Mouse (Mus musculus): ENCODE measurements around the gene Fcho1. TPM values are rescaled to one million over a fixed set of nuclear protein-coding genes. Genes with fewer than 3 reads are reported as not detected.
A peak's percentile ranks its signal among the peaks of the same experiment; 100 is the strongest.

Fcho1 gene
- polyA plus RNA-seq, 1 experiment from 2014 or later = 26.9 TPM

DNA sequence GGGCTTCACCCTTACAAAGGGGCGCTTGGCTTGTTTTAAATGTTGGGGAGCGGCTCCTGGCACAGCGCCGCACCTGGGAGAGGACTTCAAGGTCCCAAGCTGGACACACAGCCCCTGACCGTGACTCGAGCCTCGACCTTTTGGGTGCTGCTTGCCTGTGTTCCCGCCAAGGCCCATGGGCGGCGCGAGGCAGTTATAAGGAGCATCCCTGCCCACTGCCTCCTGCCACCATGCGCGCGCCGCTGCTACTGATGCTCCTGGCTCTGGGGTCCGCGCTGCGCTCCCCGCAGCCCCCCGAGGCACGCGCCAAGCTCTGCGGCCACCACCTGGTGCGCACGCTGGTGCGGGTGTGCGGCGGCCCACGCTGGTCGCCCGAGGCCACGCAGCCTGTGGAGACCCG, 36.5 kb downstream of the Fcho1 start, which contains the start of gene Insl3:
TSS of gene Insl3 (plus strand) at position 187 of the 400 bp plus-strand sequence.
- Histone ChIP-seq H3K9me3 (no peaks in the 10 kb centered on the region), H3K36me3 (no peaks in the 10 kb centered on the region), H3K4me1 (replicated peaks) (peaks cover 49% of the 10 kb centered on the region), H3K27me3 (ENCODE audit: insufficient read depth, poor library complexity, severe bottlenecking) (peaks cover 100% of the 10 kb centered on the region), H3K27ac (no peak within 1 kb of the TSS), H3K4me3 (no peak within 1 kb of the TSS)
- DNase-seq (ENCODE audit: low spot score) = no peak
- WGBS = 7% methylated on average over 33 of the region's 33 CpGs

DNA sequence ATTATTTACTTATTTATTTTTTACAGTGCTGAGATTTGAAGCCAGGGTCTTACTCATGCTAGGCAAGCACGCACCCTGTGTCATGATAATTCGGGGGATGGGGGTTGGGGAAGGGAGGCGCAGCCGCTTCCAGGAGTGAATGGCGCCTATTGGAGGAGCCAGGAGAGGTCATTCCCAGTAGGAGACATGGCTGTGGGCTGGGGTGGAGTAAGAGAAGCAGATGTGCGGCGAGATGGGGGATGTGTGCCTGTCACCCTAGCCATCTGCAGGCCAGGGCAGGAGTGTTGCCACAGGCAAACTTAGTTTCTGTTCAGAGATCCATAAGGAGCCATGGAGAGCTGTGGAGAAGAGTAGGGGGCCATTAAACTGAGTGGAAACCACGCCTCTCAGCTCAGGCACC, 37.9 kb downstream of the Fcho1 start:
- Histone ChIP-seq H3K4me3 (no peak overlapping the region), H3K27me3 (ENCODE audit: insufficient read depth, poor library complexity, severe bottlenecking) (peaks cover 100% of the 10 kb centered on the region), H3K36me3 (no peaks in the 10 kb centered on the region), H3K27ac (no peak overlapping the region), H3K4me1 (replicated peaks) (peaks cover 35% of the 10 kb centered on the region), H3K9me3 (no peaks in the 10 kb centered on the region)
- 2% methylated on average over 8 of the region's 8 CpGs for WGBS
- no peak for DNase-seq (ENCODE audit: low spot score)

DNA sequence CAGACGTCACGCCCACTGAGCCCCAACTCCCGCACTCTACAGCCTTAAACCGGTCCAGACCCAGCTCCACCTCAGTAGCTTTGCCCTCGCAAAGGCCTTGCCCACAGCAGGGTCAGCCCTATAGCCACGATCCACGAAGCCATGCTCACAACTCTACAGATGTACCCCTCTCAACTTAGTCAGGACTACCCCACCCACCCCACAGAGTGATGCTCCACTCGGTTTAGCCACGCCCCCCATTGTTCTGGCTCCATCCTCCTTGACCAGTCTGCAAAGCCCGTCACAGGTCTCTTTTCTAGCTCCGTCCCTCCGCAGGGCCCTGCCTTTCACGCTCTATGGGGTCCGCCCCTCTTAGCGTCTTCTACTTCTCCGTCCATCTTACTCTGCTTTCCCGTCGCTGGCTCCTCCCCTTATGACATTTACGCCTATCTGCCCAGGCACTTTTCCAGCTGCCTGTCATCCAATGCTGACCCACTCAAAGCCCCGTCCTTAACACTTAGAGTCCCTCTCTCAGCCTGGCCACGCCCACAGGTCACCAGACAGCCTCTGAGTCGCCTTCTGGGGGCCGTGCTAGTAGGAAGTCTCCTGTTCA, 39.3 kb downstream of the Fcho1 start:
- Histone ChIP-seq H3K27ac (no peak overlapping the region), H3K9me3 (no peaks in the 10 kb centered on the region), H3K27me3 (ENCODE audit: insufficient read depth, poor library complexity, severe bottlenecking) (peaks cover 100% of the 10 kb centered on the region), H3K4me3 (peak overlapping the region; percentile 39), H3K4me1 (replicated peaks) (peaks cover 38% of the 10 kb centered on the region), H3K36me3 (no peaks in the 10 kb centered on the region)
- under 1% methylated on average over 23 of the region's 23 CpGs for WGBS
- no peak for DNase-seq (ENCODE audit: low spot score)

DNA sequence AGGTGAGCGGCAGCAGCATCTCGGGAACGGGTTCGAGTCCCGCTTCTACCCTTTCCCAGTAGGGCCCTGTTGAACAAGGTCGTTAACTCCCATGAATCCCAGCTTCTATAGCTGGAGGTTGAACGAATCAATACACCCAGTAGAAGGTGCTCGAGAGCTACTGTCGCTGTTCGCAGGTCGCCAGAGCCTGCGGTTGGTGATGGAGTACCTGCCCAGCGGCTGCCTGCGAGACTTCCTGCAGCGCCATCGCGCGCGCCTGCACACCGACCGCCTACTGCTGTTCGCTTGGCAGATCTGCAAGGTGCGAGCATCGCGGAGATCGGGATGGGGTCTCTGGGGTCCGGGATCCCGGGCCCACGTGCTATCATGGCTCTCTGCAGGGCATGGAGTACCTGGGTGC, 39.9 kb downstream of the Fcho1 start:
- no peak for DNase-seq (ENCODE audit: low spot score)
- peaks cover 100% of the 10 kb centered on the region for H3K27me3 ChIP-seq (ENCODE audit: insufficient read depth, poor library complexity, severe bottlenecking)
- H3K4me3 ChIP-seq = peak overlapping the region; percentile 39
- no peaks in the 10 kb centered on the region for H3K9me3 ChIP-seq
- no peaks in the 10 kb centered on the region for H3K36me3 ChIP-seq
- no peak overlapping the region for H3K27ac ChIP-seq
- WGBS = 1% methylated on average over 29 of the region's 29 CpGs
- H3K4me1 ChIP-seq (replicated peaks) = peaks cover 41% of the 10 kb centered on the region

DNA sequence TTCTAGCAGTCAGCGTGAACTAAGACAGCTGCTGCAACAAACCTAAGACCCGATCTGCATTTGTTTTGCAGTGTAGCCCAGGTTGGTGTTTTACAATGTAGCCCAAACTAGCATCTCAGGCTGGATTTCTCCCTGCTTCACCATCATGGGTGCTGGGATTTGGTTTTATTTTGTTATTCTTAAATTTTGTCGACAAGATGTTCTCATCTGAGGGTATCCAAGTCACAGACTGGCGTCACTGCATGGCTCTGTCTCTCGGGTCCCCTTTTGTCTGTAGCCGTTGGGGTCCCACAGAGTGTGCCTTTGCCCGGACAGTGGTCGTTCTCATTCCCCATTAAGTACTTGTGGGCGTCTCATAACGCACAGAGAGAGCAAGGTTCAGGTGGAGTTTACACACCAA, 40.8 kb downstream of the Fcho1 start:
- DNase-seq (ENCODE audit: low spot score) = no peak
- H3K27me3 ChIP-seq (ENCODE audit: insufficient read depth, poor library complexity, severe bottlenecking) = peaks cover 100% of the 10 kb centered on the region
- 13% methylated on average over 10 of the region's 10 CpGs for WGBS
- no peaks in the 10 kb centered on the region for H3K9me3 ChIP-seq
- H3K4me3 ChIP-seq = no peak overlapping the region
- peaks cover 50% of the 10 kb centered on the region for H3K4me1 ChIP-seq (replicated peaks)
- no peaks in the 10 kb centered on the region for H3K36me3 ChIP-seq
- no peak overlapping the region for H3K27ac ChIP-seq

DNA sequence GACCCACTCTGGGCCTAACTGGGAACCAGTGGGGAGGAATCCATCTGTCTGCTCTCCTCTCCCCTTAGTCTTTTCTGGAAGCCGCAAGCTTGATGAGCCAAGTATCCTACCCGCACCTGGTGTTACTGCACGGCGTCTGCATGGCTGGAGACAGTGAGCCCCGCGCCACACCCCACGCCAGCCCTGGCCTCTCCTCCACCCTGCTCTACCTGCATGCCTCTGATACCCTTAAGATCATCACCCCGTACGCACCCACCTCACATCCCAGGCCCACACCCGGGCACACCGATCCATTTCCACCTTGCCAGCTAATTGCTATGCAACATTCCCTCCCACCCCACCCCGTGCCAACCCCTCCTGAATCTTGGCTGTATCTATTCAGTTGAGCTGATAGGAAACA, 42.7 kb downstream of the Fcho1 start:
- 63% methylated on average over 12 of the region's 12 CpGs for WGBS
- no peak overlapping the region for H3K4me3 ChIP-seq
- DNase-seq (ENCODE audit: low spot score) = no peak
- H3K27me3 ChIP-seq (ENCODE audit: insufficient read depth, poor library complexity, severe bottlenecking) = peaks cover 100% of the 10 kb centered on the region
- no peak overlapping the region for H3K27ac ChIP-seq
- peaks cover 51% of the 10 kb centered on the region for H3K4me1 ChIP-seq (replicated peaks)
- H3K9me3 ChIP-seq = no peaks in the 10 kb centered on the region
- H3K36me3 ChIP-seq = no peaks in the 10 kb centered on the region

DNA sequence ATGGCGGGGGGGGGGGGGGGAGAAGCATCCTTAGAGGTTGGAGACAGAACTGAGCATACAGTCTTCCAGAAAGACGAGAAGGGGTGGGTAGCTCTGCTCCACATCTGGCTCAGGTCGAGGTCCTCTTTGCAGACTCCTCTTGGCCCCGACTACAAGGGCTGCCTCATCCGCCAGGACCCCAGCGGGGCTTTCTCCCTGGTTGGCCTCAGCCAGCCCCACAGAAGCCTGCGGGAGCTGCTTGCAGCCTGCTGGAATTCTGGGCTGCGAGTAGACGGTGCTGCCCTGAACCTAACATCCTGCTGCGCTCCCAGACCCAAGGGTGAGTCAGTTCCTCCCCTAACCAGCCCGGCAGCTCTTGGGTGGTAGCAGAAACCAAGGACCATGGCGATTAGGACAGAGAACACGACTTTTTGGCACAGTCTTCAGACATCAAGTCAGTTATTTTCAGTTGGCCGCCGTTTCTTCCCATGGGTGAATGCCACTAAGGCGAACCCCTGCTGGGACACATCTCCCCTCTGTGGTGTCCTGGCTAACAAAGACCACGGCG, 44.1 kb downstream of the Fcho1 start:
- H3K4me3 ChIP-seq = no peak overlapping the region
- H3K4me1 ChIP-seq (replicated peaks) = peaks cover 38% of the 10 kb centered on the region
- peaks cover 100% of the 10 kb centered on the region for H3K27me3 ChIP-seq (ENCODE audit: insufficient read depth, poor library complexity, severe bottlenecking)
- no peaks in the 10 kb centered on the region for H3K9me3 ChIP-seq
- H3K27ac ChIP-seq = no peak overlapping the region
- no peaks in the 10 kb centered on the region for H3K36me3 ChIP-seq
- 3% methylated on average over 18 of the region's 18 CpGs for WGBS
- no peak for DNase-seq (ENCODE audit: low spot score)

DNA sequence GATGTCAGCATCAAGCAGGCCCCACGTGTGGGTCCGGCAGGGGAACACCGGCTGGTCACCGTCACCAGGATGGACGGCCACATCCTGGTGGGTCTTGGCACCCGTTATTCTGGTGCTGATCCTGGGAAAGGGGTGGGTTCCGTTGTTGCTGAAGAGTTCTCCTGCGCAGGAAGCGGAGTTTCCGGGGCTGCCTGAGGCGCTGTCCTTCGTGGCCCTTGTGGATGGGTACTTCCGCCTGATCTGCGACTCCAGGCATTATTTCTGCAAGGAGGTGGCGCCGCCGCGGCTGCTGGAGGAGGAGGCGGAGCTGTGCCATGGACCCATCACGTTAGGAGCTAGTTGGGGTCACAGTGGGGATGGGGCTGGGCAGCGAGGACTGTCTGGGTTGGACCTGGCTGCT, 45.0 kb downstream of the Fcho1 start:
- WGBS = 4% methylated on average over 21 of the region's 21 CpGs

DNA sequence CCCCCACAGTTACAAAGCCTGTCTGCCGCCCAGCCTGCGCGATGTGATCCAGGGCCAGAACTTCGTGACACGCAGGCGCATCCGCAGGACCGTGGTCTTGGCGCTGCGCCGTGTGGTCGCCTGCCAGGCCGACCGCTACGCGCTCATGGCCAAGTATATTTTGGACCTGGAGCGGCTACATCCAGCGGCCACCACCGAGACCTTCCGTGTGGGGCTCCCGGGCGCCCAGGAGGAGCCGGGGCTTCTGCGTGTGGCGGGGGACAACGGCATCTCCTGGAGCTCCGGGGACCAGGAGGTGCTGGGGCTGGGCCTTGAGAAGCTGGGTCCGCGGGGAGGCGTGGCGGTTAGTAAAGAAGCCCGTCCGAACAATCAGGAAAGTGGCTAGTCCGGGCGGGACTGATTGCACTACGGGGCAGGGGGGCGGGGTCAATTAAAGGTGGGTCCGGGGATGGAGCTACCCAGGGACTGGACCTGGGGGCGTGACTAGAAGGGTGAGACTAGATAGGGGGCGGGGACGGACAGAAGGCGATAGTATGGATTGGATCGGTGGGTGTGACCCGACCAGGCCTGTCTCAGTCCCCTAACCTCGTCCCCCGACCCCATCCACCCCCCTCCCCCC, 45.9 kb downstream of the Fcho1 start:
- H3K9me3 ChIP-seq = no peaks in the 10 kb centered on the region
- H3K4me3 ChIP-seq = peak overlapping the region; percentile 38
- H3K27me3 ChIP-seq (ENCODE audit: insufficient read depth, poor library complexity, severe bottlenecking) = peaks cover 100% of the 10 kb centered on the region
- no peaks in the 10 kb centered on the region for H3K36me3 ChIP-seq
- no peak overlapping the region for H3K27ac ChIP-seq
- H3K4me1 ChIP-seq (replicated peaks) = peaks cover 34% of the 10 kb centered on the region
- DNase-seq (ENCODE audit: low spot score) = no peak
- 3% methylated on average over 46 of the region's 46 CpGs for WGBS

More for the DNA sequence above, 45.0 kb downstream of the Fcho1 start:
- H3K36me3 ChIP-seq = no peaks in the 10 kb centered on the region
- no peak overlapping the region for H3K27ac ChIP-seq
- H3K4me3 ChIP-seq = peak overlapping the region; percentile 29
- peaks cover 100% of the 10 kb centered on the region for H3K27me3 ChIP-seq (ENCODE audit: insufficient read depth, poor library complexity, severe bottlenecking)
- peaks cover 37% of the 10 kb centered on the region for H3K4me1 ChIP-seq (replicated peaks)
- DNase-seq (ENCODE audit: low spot score) = no peak
- H3K9me3 ChIP-seq = no peaks in the 10 kb centered on the region

DNA sequence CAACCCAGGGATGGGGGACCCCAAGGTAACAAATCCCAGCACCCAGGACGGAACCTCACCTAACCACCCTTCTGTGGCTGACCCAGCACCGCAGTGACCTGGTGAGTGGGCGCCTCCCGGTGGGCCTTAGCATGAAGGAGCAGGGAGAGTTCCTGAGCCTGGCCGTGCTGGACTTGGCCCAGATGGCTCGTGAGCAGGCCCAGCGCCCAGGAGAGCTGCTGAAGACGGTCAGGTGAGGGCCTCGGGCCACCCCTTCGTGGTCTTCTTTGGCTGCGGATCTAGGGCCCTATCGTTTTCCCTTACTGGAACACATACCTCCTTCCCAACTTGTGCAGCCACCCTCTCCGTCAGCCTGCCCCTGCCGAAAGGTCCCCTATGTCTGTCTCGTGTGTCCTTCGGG, 46.4 kb downstream of the Fcho1 start:
- Histone ChIP-seq H3K27ac (no peak overlapping the region), H3K4me3 (peak overlapping the region; percentile 38), H3K27me3 (ENCODE audit: insufficient read depth, poor library complexity, severe bottlenecking) (peaks cover 97% of the 10 kb centered on the region), H3K36me3 (no peaks in the 10 kb centered on the region), H3K9me3 (no peaks in the 10 kb centered on the region), H3K4me1 (replicated peaks) (peaks cover 34% of the 10 kb centered on the region)
- WGBS = 10% methylated on average over 16 of the region's 16 CpGs
- DNase-seq (ENCODE audit: low spot score) = no peak

DNA sequence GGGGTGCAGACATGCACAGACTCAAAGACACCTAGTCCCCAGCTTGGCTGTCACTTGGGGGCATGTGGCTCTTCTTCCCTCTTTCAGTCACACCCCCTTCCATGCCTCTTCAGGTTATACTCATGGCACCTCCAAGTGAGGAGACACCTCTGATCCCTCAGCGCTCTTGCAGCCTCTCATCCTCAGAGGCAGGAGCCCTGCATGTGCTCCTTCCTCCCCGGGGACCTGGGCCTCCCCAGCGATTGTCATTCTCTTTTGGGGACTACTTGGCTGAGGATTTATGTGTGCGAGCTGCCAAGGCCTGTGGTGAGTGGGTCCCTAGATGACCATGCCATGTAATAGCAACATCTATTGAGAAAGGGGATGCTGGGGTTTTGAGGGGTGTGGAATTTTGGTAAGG, 47.3 kb downstream of the Fcho1 start:
- 53% methylated on average over 4 of the region's 4 CpGs for WGBS
- Histone ChIP-seq H3K4me3 (no peak overlapping the region), H3K27me3 (ENCODE audit: insufficient read depth, poor library complexity, severe bottlenecking) (peaks cover 94% of the 10 kb centered on the region)

DNA sequence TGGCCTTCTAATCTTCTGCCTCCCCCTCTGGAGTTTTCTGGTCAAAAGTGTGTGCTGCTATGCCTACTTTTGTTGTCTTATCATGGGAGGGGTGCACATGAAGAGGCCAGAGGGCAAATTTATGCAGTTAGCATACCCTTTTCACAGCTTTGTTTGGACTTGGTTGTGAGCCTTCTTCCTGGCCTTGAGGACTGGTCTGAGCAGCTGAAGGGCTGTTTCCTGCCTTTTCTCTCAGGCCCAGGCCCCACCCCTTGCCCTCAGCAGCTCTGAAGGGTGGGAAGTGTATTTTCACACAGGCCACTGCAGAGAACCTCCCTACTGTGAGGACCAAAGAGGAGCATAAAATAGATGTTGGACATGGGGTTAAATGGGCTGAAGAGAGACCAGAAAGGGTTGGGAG, 48.0 kb downstream of the Fcho1 start:
- Histone ChIP-seq H3K27me3 (ENCODE audit: insufficient read depth, poor library complexity, severe bottlenecking) (peaks cover 94% of the 10 kb centered on the region), H3K4me1 (replicated peaks) (peaks cover 34% of the 10 kb centered on the region), H3K4me3 (no peak overlapping the region), H3K9me3 (no peaks in the 10 kb centered on the region), H3K27ac (no peak overlapping the region), H3K36me3 (no peaks in the 10 kb centered on the region)
- no peak for DNase-seq (ENCODE audit: low spot score)

More for the DNA sequence above, 47.3 kb downstream of the Fcho1 start:
- Histone ChIP-seq H3K36me3 (no peaks in the 10 kb centered on the region), H3K4me1 (replicated peaks) (peaks cover 34% of the 10 kb centered on the region), H3K27ac (no peak overlapping the region), H3K9me3 (no peaks in the 10 kb centered on the region)
- no peak for DNase-seq (ENCODE audit: low spot score)

DNA sequence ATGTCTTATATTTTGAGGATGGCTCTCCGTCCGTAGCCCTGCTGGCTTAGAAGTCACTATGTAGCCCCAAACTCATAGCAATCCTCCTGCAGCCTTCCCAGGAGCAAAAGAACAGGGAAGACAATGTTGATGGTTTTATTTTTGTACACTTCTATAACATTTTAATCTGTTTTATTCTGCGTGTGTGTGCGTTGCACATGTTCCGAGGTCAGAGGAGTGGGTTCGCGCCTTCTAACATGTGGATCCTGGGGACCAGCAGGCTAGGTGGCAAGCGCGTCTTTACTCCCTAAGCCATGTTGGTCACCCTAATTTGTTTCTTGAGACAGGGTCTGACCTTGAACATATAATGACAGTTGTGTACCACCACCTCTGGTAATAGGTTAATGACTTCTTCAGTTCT, 48.7 kb downstream of the Fcho1 start:
- DNase-seq (ENCODE audit: low spot score) = no peak
- Histone ChIP-seq H3K4me3 (peak overlapping the region; percentile 58), H3K36me3 (no peaks in the 10 kb centered on the region), H3K4me1 (replicated peaks) (peaks cover 38% of the 10 kb centered on the region), H3K27ac (0 out of 2 replicates have a peak overlapping the region, but pooled peaks have one; percentile 73), H3K27me3 (ENCODE audit: insufficient read depth, poor library complexity, severe bottlenecking) (peaks cover 92% of the 10 kb centered on the region), H3K9me3 (no peaks in the 10 kb centered on the region)
- 49% methylated on average over 9 of the region's 9 CpGs for WGBS
